Mouse (Mus musculus): ENCODE data around the gene Ccn2. TPM values are rescaled to one million over a fixed set of nuclear protein-coding genes. Genes with fewer than 3 reads are reported as not detected.

The Ccn2 gene
- 7.5 and 11.0 TPM in 2 replicates for polyA plus RNA-seq (2016; fragmentation: Nextera tagmentation; extraction: Ambion mirVana)

DNA sequence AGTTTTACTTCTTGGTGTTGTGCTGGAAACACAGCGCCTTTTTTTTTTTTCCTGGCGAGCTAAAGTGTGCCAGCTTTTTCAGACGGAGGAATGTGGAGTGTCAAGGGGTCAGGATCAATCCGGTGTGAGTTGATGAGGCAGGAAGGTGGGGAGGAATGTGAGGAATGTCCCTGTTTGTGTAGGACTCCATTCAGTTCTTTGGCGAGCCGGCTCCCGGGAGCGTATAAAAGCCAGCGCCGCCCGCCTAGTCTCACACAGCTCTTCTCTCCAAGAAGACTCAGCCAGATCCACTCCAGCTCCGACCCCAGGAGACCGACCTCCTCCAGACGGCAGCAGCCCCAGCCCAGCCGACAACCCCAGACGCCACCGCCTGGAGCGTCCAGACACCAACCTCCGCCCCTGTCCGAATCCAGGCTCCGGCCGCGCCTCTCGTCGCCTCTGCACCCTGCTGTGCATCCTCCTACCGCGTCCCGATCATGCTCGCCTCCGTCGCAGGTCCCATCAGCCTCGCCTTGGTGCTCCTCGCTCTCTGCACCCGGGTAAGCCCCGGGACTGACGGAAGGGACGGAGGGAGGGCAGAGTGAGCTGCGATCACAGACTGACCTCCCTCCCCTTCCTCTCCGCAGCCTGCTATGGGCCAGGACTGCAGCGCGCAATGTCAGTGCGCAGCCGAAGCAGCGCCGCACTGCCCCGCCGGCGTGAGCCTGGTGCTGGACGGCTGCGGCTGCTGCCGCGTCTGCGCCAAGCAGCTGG lies at the start of gene Ccn2:
Gene Ccn2, plus strand, starts transcription at position 193 of the 753 bp plus-strand sequence.
- Histone ChIP-seq H3K4me2 (peak within 1 kb of the TSS; percentile 70), H3K27me3 (peaks cover 7% of the 10 kb centered on the region), H3K4me1 (replicated peaks) (peaks cover 54% of the 10 kb centered on the region), H3K27ac (peak within 1 kb of the TSS; percentile 89), H3K36me3 (no peaks in the 10 kb centered on the region), H3K4me3 (replicated peaks) (peak within 1 kb of the TSS; percentile 64), H3K9me3 (no peaks in the 10 kb centered on the region), H3K9ac (replicated peaks) (peak within 1 kb of the TSS; percentile 81)
- peak; percentile 89 for ATAC-seq (ENCODE audit: insufficient number of reproducible peaks, insufficient read depth, low FRiP score, low TSS enrichment, low read depth)
- WGBS = 0% methylated on average over 53 of the region's 53 CpGs

DNA sequence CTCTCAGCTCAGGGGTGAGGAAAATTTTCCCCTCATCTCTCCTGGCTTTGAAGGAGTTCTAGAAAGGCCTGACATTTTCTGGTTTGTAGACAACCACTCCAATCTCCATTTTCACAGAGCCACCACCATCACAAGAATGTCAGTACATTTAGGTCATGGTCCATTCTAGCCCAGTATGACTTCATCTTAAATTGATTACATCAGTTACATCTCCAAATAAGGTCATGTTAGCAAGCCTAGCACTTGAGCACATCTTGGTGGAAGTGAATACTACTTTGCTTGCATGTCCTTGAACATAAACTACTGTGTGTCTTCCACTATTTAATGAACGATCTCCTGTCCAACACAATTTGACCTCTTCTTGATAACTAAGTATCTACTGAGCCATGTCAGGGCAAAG lies 42.4 kb upstream of the Ccn2 start:
- H3K27me3 ChIP-seq = no peaks in the 10 kb centered on the region
- H3K4me1 ChIP-seq (replicated peaks) = no peaks in the 10 kb centered on the region
- H3K4me3 ChIP-seq (replicated peaks) = no peak overlapping the region
- ATAC-seq (ENCODE audit: insufficient number of reproducible peaks, insufficient read depth, low FRiP score, low TSS enrichment, low read depth) = no peak
- no peaks in the 10 kb centered on the region for H3K9me3 ChIP-seq
- H3K27ac ChIP-seq = no peak overlapping the region
- H3K9ac ChIP-seq (replicated peaks) = no peak overlapping the region
- WGBS = 93% methylated on average over 1 of the region's 1 CpGs
- no peaks in the 10 kb centered on the region for H3K36me3 ChIP-seq
- no peak overlapping the region for H3K4me2 ChIP-seq

DNA sequence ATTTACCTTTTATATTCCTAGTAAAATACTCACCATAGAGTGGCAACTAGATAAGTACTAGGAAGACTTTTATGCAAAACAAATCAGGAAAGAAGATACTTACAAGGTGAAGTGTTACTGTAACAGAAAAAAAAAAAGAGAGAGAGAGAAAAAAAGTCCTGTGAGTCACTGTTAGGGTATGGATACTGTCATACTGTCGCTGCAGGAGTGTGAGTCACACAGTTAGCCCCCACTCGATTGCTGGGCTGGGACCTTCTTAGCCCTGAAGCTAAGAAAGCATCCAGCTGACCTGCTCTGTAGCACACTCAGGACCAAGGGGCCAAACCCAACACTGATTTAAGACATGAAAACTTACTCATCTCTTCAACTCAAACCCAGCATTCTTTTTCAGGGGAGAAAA lies 41.2 kb upstream of the Ccn2 start:
- no peak overlapping the region for H3K27ac ChIP-seq
- 67% methylated on average over 2 of the region's 2 CpGs for WGBS
- no peak overlapping the region for H3K4me3 ChIP-seq (replicated peaks)
- no peaks in the 10 kb centered on the region for H3K4me1 ChIP-seq (replicated peaks)
- H3K9ac ChIP-seq (replicated peaks) = no peak overlapping the region
- no peak overlapping the region for H3K4me2 ChIP-seq
- H3K27me3 ChIP-seq = no peaks in the 10 kb centered on the region
- H3K9me3 ChIP-seq = no peaks in the 10 kb centered on the region
- no peak for ATAC-seq (ENCODE audit: insufficient number of reproducible peaks, insufficient read depth, low FRiP score, low TSS enrichment, low read depth)
- no peaks in the 10 kb centered on the region for H3K36me3 ChIP-seq

DNA sequence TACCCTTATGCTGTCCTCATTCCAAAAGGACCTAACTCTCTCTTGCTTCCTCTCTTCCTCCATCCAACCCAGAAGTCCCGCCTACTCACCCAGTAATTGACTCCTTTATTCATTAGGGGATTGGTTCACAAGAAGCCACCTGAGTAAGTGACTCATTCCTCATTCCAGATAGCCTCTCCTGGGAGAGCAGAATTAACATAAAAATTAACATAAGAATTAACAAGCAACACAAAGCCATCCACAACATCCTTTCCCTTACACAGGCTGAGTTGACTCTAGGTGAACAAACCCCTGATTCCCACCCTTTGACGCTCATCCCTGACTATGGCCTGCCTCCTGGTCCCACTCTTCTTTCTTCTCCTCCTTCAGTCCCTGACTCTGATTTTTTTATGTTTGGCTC lies 36.9 kb upstream of the Ccn2 start:
- ATAC-seq (ENCODE audit: insufficient number of reproducible peaks, insufficient read depth, low FRiP score, low TSS enrichment, low read depth) = no peak
- Histone ChIP-seq H3K4me2 (no peak overlapping the region), H3K4me1 (replicated peaks) (no peaks in the 10 kb centered on the region), H3K4me3 (replicated peaks) (no peak overlapping the region), H3K27me3 (no peaks in the 10 kb centered on the region), H3K9ac (replicated peaks) (no peak overlapping the region), H3K27ac (no peak overlapping the region), H3K36me3 (no peaks in the 10 kb centered on the region), H3K9me3 (no peaks in the 10 kb centered on the region)
- WGBS = 83% methylated on average over 2 of the region's 2 CpGs

DNA sequence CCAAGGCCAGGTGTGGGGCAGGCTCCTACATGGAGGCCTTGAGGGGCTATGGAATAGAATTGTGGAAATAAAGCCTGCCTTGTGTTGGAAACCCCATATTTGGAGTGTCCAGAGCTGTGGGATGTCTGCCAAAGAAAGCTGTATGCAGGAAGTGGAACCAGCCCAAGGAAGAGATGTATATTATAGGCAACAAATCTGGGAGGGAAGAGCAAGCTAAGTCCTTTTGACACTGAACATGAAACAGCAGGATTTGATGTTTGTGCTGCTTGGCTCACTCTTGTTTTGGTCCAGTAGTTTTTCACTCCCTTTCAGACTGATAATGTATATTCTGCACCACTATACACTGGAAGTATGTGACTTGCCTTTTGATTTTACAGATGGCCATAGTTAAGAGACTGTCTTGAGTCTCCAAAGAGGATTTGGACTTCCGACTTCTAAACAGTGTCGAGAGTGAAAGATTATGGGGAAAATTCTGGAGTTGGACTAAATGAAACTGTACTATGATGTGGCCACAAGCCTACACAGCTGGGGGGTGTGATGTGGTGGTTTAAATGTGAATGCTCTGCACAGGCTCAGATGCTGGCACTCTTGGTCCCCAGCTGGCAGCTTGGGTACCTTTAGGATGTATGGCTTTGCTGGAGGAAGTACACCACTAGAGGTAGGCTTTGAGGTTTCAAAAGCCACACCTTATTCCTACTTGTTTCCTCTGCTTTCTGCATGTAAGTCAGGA lies 25.4 kb upstream of the Ccn2 start:
- H3K9ac ChIP-seq (replicated peaks) = no peak overlapping the region
- no peak overlapping the region for H3K4me3 ChIP-seq (replicated peaks)
- H3K27me3 ChIP-seq = no peaks in the 10 kb centered on the region
- ATAC-seq (ENCODE audit: insufficient number of reproducible peaks, insufficient read depth, low FRiP score, low TSS enrichment, low read depth) = no peak
- H3K4me1 ChIP-seq (replicated peaks) = peaks cover 7% of the 10 kb centered on the region
- no peaks in the 10 kb centered on the region for H3K9me3 ChIP-seq
- H3K36me3 ChIP-seq = no peaks in the 10 kb centered on the region
- H3K27ac ChIP-seq = 0 out of 2 replicates have a peak overlapping the region, but pooled peaks have one; percentile 62
- WGBS = 82% methylated on average over 2 of the region's 2 CpGs
- no peak overlapping the region for H3K4me2 ChIP-seq

- 76% methylated on average over 4 of the region's 4 CpGs for WGBS
- Histone ChIP-seq H3K9me3 (no peaks in the 10 kb centered on the region), H3K4me2 (no peak overlapping the region), H3K36me3 (no peaks in the 10 kb centered on the region), H3K4me3 (replicated peaks) (no peak overlapping the region), H3K27ac (no peak overlapping the region), H3K27me3 (no peaks in the 10 kb centered on the region), H3K9ac (replicated peaks) (no peak overlapping the region), H3K4me1 (replicated peaks) (peaks cover 7% of the 10 kb centered on the region)
- ATAC-seq (ENCODE audit: insufficient number of reproducible peaks, insufficient read depth, low FRiP score, low TSS enrichment, low read depth) = no peak
These were observed 22.9 kb upstream of the Ccn2 start for GRCm38 (mm10) chr10:24572044-24572960.

GRCm38 (mm10) chr10:24573484-24573883 lies 21.8 kb upstream of the Ccn2 start:
- no peak overlapping the region for H3K4me3 ChIP-seq (replicated peaks)
- H3K9me3 ChIP-seq = no peaks in the 10 kb centered on the region
- ATAC-seq (ENCODE audit: insufficient number of reproducible peaks, insufficient read depth, low FRiP score, low TSS enrichment, low read depth) = no peak
- no peaks in the 10 kb centered on the region for H3K27me3 ChIP-seq
- peaks cover 7% of the 10 kb centered on the region for H3K4me1 ChIP-seq (replicated peaks)
- no peak overlapping the region for H3K4me2 ChIP-seq
- 75% methylated on average over 3 of the region's 3 CpGs for WGBS
- no peak overlapping the region for H3K9ac ChIP-seq (replicated peaks)
- no peaks in the 10 kb centered on the region for H3K36me3 ChIP-seq
- no peak overlapping the region for H3K27ac ChIP-seq

DNA sequence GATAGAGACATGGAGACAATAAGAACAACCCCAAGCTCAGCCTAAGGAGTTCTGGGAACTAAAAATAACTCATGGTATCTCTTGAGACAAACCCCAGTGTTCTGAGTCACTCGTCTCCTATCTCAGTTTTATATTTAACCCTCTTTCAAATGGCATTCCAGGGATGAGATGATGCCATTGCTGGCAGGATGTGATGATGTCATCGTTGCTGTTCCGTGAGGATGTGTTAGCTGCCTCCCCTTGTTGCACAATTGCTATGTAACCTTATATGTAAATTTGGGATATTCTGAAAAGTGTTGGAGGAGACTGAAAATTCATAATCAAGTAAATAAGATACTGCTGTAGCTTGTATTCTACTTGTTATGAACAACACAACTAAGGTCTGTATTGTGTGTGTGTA lies 14.2 kb upstream of the Ccn2 start:
- WGBS = 81% methylated on average over 3 of the region's 3 CpGs
- no peak for ATAC-seq (ENCODE audit: insufficient number of reproducible peaks, insufficient read depth, low FRiP score, low TSS enrichment, low read depth)
- H3K27me3 ChIP-seq = no peaks in the 10 kb centered on the region

GRCm38 (mm10) chr10:24588824-24589223 lies 6.4 kb upstream of the Ccn2 start:
- no peak for ATAC-seq (ENCODE audit: insufficient number of reproducible peaks, insufficient read depth, low FRiP score, low TSS enrichment, low read depth)

More for the DNA sequence above, 14.2 kb upstream of the Ccn2 start:
- Histone ChIP-seq H3K4me1 (replicated peaks) (0 out of 2 replicates have a peak, but pooled peaks cover 4% of the 10 kb centered on the region), H3K36me3 (no peaks in the 10 kb centered on the region), H3K27ac (no peak overlapping the region), H3K9me3 (no peaks in the 10 kb centered on the region), H3K9ac (replicated peaks) (no peak overlapping the region), H3K4me3 (replicated peaks) (no peak overlapping the region), H3K4me2 (no peak overlapping the region)

GRCm38 (mm10) chr10:24589238-24589637 lies 6.0 kb upstream of the Ccn2 start:
- no peak overlapping the region for H3K4me3 ChIP-seq (replicated peaks)
- H3K27me3 ChIP-seq = no peaks in the 10 kb centered on the region
- no peaks in the 10 kb centered on the region for H3K36me3 ChIP-seq
- H3K27ac ChIP-seq = no peak overlapping the region
- peaks cover 27% of the 10 kb centered on the region for H3K4me1 ChIP-seq (replicated peaks)
- ATAC-seq (ENCODE audit: insufficient number of reproducible peaks, insufficient read depth, low FRiP score, low TSS enrichment, low read depth) = no peak
- H3K9me3 ChIP-seq = no peaks in the 10 kb centered on the region
- H3K9ac ChIP-seq (replicated peaks) = no peak overlapping the region
- 86% methylated on average over 9 of the region's 9 CpGs for WGBS
- no peak overlapping the region for H3K4me2 ChIP-seq

More at GRCm38 (mm10) chr10:24588824-24589223, 6.4 kb upstream of the Ccn2 start:
- Histone ChIP-seq H3K27ac (no peak overlapping the region), H3K4me3 (replicated peaks) (no peak overlapping the region), H3K4me2 (no peak overlapping the region), H3K4me1 (replicated peaks) (peaks cover 23% of the 10 kb centered on the region), H3K9me3 (no peaks in the 10 kb centered on the region), H3K27me3 (no peaks in the 10 kb centered on the region), H3K36me3 (no peaks in the 10 kb centered on the region), H3K9ac (replicated peaks) (no peak overlapping the region)
- WGBS = 81% methylated on average over 4 of the region's 4 CpGs

- Histone ChIP-seq H3K27ac (no peak overlapping the region), H3K4me1 (replicated peaks) (peaks cover 33% of the 10 kb centered on the region), H3K27me3 (no peaks in the 10 kb centered on the region), H3K36me3 (no peaks in the 10 kb centered on the region), H3K9ac (replicated peaks) (no peak overlapping the region), H3K4me2 (no peak overlapping the region), H3K4me3 (replicated peaks) (no peak overlapping the region), H3K9me3 (no peaks in the 10 kb centered on the region)
- WGBS = 73% methylated on average over 4 of the region's 4 CpGs
- ATAC-seq (ENCODE audit: insufficient number of reproducible peaks, insufficient read depth, low FRiP score, low TSS enrichment, low read depth) = no peak
These were observed 4.7 kb upstream of the Ccn2 start for GRCm38 (mm10) chr10:24590546-24590945.

All from limb, embryonic 12.5 days (tissue).